Mouse (Mus musculus) activated CD4-positive, CD25-positive, alpha-beta regulatory T cell (primary cell): Measurements from ENCODE around the gene Hsd3b1. TPM values are rescaled to one million over a fixed set of nuclear protein-coding genes. Genes with fewer than 3 reads are reported as not detected.

Source experiments
- polyA plus RNA-seq, 2 experiments: library from polyadenylated mRNA; unstranded; fragments of 100-300 nt; shearing (Covaris generic); gene quantifications; one replicate each; pipeline ENCODE4 v1.2.1; 2017

The Hsd3b1 gene
- not detected for polyA plus RNA-seq

DNA sequence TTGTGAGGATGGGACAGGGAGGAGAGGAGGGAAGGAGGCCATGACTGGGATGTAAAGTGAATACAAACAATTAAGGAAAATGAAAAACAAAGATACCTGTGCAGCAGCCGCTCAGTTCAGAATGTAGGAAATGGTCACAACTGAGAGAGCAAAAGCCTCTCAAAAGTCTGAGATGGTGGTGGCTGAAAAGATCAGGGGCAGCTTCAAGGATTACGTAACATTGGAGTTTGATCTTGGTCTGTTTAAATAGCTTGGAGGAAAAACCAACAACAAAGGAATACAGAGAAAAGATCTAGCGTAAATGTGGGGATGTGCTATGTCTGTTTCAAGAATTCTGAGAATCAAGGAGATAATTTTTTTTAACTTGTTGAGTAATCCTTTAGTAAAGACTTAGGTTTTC, at the start of gene Hsd3b1:
Gene Hsd3b1, minus strand, starts transcription at position 219 of the 400 bp plus-strand sequence.

DNA sequence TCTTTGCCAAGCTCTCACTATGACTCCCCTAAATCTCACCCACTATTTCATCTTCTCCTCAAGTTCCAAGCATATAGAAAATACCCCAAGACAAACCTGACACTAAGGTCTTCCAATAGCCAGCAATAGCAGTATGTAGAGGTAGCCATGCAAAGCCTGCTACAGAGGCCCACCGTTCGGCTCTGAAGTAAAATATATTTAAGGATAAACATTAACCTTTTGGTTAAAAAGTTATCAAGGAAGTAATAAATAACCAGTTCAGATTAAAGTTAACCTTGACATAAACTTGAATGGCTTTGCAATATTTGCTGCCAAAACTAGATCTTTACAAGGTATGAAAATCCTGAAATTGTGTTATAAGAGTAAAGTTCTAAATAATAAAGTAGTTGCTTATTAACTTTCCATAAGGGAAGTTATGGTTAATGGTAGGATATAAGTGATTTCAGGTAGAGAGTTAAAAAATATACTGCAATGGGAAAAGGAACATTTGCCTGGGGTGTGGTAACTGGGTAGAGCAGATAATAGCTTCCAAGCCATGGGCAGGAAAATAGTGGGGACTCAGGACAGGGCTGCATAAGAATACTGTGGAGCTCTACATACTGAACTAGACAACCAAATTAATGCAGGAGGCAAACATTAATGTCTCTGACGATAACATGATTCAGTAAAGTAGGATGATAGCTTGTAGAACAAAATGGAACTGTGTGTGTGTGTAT, 33.6 kb upstream of the Hsd3b1 start, which contains the start of gene Hao2:
Gene Hao2, minus strand, starts transcription at position 183 of the 716 bp plus-strand sequence.

GRCm38 (mm10) chr3:98814101-98814670, 45.4 kb downstream of the Hsd3b1 start, which contains the start of gene Hsd3b6:
Hsd3b6 (minus strand) TSS chr3:98814443.

Other genes with a start within 250 kb of the Hsd3b1 start
- not detected for gene Hsd3b5, start 229.5 kb downstream of the Hsd3b1 start, polyA plus RNA-seq
- under 1 TPM in 1 of 2 experiments, not detected in 1; 0.31 TPM for gene Hsd3b2, start 135.3 kb downstream of the Hsd3b1 start, polyA plus RNA-seq
- gene Hsd3b3, start 96.7 kb downstream of the Hsd3b1 start, polyA plus RNA-seq, result under 1 TPM in 1 of 2 experiments, not detected in 1; 0.32 TPM
- gene Hsd3b6, start 45.4 kb downstream of the Hsd3b1 start, polyA plus RNA-seq, result not detected
- not detected for gene Hao2, start 33.4 kb upstream of the Hsd3b1 start, polyA plus RNA-seq